Mouse (Mus musculus) adrenal gland, postnatal 36 days (tissue): ENCODE data around the gene Zfp791. TPM values are rescaled to one million over a fixed set of nuclear protein-coding genes. Genes with fewer than 3 reads are reported as not detected.
"Not testable (repeated sequence)": the region's sequence is repeated elsewhere in the genome, so short reads cannot be mapped to it uniquely, and the experiment has no call there.

Source experiments
- DNase-seq, 2 experiments: peaks; one replicate each; pipeline ENCODE4 v3.0.0; 2021; ENCODE audit warnings: mixed read lengths in 1 of 2
- long read RNA-seq, 2 experiments: library from polyadenylated mRNA; stranded (forward); transcript quantifications; one replicate each; pipeline ENCODE4 v2.0.0; 2021; ENCODE audit warnings: borderline sequencing depth in 2 of 2
- total RNA-seq, 2 experiments: library from RNA; stranded (reverse); gene quantifications; 2 replicates each; pipeline ENCODE4 v1.2.3; 2021

Gene Zfp791
- total RNA-seq, result 1 to 10 TPM; 1.3 to 1.4 TPM
- long read RNA-seq, experiment 1, partial matches to known transcripts, result 0 of 1 reads
- long read RNA-seq, experiment 1, other reads (novel, unspliced or antisense), result 0 of 1 reads
- long read RNA-seq, experiment 2, partial matches to known transcripts, result 0 of 2 reads
- long read RNA-seq, experiment 2, other reads (novel, unspliced or antisense), result 2 of 2 reads

DNA sequence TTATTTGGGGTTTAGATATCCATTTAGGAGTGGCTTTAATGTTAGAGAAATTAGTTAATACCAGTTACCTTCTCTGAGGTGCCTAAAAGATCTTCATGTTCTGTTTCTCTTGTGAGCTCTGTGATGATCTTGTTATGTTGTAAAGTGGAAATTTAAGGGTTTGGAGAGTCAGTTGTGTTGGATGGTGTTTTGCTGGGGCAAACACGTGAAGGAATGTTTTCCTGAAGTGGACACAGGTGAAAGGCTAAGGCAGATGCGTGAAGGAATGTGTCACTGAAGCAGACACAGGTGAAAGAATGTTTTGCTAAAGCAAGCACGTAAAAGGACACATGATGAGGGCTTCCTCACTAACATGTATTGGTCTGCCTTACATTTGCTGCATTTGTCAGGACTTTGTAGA, at the start of gene Zfp791:
Gene Zfp791, minus strand, starts transcription at position 101 of the 400 bp plus-strand sequence.
- DNase-seq, result no peak

DNA sequence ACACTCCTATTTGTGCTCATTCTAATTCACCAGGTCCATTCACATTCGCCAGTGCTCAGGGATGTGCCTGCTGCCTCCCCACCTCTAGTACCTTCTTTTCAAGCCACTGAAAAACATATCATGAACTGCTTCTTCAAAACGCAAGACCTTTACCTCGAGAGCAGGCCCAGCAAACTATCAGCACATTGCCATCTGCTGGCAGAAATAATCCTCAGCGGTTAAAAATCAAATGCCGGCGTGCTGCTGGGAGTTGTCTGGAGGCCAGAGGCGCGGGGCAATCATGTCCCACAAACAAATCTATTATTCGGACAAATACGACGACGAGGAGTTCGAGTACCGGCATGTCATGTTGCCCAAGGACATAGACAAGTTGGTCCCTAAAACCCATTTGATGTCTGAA, 48.4 kb upstream of the Zfp791 start:
- peak; percentile 48 to 57 for DNase-seq

DNA sequence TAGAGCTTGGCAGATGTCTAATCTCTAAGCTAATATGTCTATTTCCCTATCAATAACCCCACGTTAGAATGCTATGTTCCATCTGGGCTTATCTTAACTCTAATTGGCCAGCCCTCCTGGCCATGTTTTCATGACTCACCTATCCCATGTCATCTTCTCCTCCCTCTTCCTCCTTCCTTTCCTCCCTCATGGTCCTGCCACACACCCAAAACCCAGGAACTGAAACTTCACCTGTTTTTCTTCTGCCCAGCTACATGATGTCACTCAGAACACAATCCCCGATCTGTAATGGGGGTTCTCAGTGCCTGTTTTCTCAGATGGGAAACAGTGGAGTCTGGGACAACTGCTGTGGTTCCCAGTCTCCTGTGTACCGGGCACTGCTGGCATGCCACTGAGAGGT, 28.7 kb upstream of the Zfp791 start, which contains the start of gene Cks1brt:
Gene Cks1brt, plus strand, starts transcription at position 301 of the 400 bp plus-strand sequence.
- no peak for DNase-seq

DNA sequence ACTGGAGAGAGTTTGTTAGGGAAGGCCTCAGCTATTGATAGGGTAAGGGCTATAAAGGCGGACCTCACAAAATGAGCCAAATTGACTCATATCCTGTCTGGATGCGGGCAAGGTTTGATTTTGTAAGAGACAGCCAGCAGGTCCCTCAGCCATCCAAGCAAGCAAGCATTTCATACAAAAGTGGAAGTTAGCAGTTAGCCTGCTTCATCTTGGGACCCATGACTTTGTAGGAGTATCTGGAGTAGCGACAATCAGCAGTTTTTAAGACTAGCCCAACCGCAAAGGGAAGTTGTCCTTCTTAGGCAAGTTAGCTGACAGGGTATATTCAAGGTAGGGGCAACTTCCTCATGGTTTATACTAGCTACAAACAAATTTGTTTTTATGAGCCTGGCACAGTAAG, 19.6 kb upstream of the Zfp791 start:
- no peak for DNase-seq

DNA sequence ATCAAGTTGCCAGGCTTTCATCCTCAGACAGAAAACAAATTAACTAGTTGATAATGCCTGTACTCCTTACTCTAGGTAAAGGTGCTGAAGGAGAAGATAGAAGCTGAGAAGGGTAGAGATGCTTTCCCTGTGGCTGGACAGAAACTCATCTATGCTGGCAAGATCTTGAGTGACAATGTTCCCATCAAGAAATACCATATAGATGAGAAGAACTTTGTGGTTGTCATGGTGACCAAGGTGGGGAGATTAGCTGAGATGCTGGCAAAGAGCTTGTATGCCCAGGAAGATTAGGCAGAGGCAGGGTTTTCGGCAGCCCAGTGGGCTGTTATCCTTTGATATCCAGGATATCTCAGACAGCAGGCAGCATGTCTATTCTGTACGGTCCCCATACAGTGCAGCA, 12.8 kb upstream of the Zfp791 start:
- DNase-seq, result not testable (repeated sequence)

DNA sequence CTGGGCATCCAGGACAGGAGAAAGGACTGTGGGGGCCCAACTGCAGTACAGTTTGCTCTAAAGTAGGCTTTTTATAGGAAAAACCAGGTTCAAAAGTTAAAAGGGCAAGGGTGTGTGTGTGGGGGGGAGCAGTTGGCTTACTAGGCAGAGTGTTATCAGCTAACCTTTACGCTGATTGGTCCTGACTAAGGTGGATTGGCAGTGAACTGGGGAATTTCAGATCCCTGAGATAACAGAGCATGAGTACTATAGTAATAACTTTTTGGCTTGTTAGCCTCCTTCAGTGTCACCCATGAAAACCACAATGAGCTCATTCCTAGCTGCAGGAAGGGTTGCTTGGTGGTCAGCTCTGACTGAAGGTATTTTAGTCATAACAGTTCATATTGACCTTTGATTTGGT, 9.4 kb upstream of the Zfp791 start:
- DNase-seq, result peak; percentile 6 to 26

DNA sequence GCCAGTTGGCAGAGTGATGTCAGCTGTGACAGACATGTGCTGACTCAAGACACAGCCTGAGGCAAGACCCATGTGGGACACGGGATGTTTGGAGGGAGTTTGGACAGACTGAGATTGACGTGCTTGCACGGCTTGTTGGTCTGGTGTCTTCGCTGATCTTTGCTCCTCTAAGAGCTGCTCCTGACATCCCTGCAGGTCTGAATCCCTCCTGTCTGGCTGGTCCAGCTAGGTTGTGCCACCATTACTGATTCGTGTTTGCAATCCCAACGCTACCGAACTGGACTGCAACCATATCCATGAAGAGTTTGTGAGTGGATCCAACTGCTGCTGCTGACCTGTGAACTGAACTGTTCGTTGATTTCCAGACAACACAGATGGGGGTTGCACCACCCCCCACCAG, 796 bp upstream of the Zfp791 start:
- no peak for DNase-seq

DNA sequence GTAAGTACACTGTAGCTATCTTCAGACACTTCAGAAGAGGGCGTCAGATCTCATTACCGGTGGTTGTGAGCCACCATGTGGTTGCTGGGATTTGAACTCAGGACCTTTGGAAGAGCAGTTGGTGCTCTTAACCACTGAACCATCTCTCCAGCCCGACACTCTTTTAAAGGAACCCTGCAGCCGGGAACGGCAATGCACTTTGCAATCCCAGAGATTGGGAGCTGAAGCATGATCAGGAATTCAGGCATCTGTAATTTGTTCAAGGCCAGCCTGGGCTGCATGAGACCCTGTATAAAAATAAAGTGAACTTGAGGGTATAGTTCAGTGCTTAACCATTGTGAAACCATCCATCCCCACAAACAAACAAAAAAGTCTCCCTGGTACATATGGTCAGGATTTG, 2.6 kb downstream of the Zfp791 start:
- DNase-seq, result not testable (repeated sequence)

DNA sequence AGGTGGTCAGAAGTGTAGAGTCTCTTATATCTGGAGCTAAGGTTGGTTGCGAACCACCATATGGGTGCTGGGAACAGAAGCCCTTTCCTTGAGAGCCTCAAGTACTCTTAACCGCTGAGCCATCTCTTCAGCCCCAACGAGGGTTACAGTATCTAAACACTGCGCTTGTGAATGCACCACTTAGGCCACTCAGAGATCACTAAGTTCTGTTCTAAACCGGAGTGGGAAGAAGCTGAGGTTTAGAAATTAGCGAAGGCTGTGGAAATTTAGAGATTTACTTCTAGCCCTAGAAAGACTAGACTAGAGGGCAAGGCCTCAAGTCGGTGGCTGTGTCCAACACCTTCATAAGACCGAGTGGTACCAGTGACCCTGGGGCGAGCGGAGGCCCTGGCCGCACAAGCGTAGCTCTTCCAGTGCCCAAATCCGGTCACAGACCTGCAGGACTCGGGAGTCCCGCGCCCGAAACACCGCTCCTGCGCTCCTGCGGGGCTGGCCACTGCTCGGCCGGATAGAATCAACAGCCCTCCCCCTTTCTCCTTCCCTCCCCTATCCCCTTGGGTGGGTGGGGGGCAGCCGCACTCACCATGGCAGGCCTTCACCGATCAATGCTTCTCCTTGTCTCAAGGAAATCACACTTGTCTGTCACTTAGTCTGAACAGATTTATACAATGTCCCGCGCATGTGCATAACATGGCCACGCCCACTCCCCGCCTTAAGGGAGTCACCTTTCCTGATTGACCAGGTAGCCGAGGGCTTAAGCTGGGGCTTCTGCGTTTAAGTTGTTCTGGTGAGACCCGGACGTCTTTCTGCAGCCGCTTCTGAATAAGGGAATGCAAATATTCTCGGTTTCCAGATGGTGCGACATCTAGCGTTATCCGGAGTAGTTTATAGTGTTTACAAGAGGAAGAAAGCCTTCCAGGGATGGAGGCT, 3.6 kb downstream of the Zfp791 start:
- peak; percentile 86 to 88 for DNase-seq

DNA sequence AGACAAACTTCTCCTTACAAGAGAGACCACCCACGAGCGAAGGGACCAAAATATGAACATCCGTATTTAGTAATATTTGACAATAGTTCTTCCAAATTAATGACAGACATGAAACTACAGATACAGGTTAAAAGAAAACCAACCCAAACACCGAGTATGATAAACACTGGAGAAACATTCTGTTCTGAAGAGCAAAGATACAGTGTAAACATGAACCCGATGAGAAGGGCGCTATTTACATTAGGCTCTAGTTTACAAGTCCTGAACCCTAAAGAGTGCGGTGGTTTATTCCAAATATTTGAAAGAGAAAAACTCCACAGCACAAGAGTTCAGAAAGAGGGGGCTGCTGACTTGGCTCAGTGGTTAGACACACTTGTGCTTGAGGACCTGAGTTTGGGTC, 5.9 kb downstream of the Zfp791 start:
- DNase-seq, result no peak

DNA sequence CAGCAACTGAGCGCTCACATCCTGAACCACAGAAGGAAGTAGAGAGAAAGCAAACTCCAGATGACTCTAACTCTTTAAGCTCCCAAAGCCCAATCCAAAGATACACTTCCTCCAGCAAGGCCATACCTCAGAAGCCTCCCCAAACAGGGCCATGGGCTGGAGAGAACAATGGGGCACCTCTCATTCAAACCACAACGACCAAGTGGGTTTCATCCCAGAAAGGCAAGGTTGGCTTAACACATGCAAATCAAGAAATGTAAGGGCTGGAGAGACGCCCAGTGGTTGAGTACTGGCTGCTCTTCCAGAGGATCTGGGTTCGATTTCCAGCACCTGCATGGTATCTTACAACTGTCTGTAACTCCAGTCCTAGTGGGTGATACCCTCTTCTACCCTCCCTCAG, 7.4 kb downstream of the Zfp791 start:
- DNase-seq, result no peak

DNA sequence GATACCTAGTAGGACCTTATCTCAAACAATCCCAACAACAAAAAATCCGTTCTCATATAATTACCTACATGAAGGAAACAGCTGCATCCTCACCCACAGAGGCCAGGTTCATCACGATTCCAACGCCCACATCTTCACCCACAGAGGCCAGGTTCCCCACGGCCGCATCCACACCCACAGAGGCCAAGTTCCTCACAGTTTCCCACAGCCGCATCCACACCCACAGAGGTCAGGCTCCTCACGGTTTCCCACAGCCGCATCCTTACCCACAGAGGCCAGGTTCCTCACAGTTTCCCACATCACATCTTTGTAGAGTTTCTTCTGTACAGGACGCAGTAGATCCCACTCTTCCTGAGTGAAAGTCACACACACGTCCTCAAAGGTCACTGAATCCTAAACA, 9.7 kb downstream of the Zfp791 start:
- DNase-seq, result no peak

DNA sequence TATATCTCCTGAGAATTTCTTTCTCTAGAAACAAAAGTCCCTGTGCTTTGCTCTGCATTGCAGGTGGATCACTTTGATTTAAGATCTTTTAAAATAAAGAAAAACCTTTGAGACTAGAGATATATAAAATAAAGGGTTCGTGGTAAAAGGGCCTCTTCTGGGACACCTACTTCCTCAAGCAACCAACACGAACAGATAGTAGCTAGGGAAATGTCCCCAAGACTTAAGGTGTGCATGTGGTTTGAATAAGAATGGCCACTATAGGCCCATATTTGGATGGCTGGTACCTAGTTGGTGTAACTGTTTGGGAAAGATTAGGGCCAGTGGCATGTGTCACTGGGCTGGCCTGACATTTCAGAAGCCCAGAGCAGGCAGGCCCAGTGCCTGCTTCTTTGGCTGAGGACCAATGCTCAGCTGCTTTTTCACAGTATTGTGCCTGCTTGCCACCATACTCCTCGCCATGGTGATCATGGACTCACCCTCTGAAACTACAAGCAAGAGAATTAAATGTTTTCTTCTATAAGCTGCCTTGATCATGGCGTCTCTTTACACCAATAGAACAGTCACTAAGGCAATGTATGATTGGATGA, 22.7 kb downstream of the Zfp791 start:
- DNase-seq, result no peak

DNA sequence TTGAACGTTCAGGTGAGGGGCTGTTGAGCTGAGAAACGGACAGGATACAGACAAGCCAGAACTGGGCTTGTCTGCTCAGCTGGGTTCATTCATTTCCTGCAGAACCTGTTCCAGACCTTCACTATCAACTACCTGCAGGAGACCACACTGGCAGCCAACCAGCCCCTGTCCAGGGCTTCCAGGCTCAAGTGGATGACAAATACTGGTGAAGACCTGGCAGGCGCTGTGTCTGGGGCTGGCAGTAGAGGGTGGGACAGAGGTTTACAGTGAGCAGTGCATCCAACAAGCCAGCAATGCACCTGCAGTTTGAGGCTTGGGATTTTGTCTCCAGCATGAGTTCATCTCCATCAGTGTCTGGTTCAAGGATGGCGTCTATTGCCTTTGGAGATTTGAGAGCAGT, 26.0 kb downstream of the Zfp791 start:
- no peak for DNase-seq

DNA sequence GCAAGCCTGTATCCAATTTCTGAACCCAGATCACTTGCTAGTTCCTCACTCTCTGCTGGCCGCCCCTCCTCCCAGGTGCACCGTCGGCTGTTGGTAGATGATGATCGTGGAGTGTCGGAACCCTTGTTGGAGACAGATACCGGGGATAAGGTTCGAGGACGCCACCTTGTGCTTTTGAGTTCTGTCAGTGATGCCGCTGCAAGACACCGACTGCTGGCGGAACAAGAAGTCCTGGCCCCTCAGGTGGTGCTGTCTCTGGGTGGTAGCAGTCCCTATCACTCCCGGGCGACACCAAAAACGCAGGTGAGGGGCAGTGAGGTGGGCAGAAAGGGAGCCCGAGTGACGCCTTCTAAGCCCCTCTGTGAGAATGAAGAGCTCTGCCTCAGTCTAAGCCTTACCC, 26.7 kb downstream of the Zfp791 start:
- DNase-seq, result no peak

DNA sequence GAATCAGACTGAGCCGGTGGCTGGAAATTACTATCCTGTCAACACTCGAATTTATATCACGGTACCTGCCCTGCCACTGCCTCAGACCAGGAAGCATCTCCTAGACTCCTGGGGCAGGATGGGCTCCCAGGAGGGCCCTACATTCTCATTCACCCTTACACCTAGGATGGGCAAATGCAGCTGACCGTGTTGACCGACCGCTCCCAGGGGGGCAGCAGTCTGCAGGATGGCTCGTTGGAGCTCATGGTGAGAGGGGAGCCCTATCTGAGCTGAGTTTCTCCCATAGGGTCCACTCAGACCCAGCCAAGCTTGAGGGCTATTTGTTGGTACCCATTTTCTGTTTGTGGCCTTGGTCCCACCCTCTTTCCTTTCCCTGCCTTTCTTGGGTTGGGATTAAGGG, 27.3 kb downstream of the Zfp791 start:
- DNase-seq, result no peak

DNA sequence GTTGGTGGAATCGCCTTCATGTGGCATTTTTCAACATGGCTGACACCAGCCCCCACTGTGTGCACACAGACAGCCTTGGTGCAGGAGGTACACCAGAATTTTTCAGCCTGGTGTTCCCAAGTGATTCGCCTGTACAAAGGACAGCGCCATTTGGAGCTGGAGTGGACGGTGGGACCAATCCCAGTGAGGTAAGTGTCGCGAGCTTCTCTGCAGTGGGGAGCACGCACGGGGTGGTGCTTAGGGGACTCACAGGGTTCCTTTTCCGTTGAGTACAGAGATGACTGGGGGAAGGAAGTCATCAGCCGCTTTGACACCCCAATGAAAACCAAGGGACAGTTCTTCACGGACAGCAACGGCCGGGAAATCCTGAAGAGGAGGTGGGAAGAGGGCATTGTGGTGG, 27.8 kb downstream of the Zfp791 start:
- no peak for DNase-seq

DNA sequence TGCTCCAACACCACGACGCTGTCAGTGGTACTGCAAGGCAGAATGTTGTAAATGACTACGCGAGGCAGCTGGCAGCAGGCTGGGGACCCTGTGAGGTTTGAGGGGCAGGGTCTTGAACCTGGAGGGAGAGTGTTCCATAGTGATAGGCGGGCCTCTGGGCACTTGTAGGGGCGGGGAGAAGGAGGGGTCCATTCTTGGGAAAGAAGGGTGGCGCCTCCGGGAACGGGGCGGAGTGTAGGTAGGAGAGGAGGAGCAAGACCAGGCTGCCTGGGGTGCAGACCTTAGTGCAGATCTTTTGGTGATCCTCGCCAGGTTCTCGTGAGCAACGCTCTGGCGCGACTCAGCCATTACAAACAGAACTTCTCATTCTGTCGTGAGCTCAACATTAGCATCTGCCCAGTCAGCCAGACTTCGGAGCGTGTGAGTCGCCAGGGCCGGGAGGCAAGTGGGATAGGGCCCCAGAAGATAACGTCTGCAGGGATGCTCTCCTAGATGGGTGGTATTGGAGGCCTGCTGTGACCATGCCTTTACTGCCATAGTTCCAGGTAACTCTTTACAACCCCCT, 31.3 kb downstream of the Zfp791 start:
- no peak for DNase-seq

DNA sequence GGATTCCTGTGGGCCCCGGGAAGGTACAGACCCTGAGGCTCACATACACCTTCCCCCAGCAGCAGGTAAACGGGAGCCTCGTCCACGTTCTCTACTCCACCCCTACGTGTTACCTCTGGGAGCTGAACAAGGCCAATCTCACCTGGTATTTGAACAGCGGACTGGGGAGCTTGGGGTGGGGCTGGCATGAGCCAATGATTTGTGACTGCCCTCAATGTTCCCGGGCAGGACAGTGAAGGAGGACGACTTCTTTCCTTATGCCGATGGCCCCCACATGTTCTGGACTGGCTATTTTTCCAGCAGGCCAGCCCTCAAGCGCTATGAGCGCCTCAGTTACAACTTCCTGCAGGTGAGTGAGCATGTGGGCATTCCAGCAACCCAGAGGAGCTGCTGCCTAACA, 32.0 kb downstream of the Zfp791 start:
- DNase-seq, result no peak

DNA sequence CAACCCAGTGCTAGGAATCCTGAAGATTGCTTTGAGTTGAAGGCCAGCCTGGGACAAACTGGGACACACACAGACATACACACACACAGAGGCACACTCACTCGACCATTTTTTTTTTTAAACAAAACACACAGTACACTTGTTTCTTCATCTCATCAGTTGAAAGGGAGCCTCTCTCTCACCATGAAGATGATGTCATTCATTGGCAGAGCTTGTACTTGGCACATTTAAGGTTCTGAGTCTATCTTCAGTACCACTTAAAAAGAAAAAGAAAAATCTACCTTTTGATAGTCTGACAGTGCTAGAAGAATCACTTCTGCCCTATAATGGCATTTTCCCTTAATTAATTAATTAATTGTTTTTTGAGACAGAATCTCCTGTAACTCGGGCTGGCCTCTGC, 34.1 kb downstream of the Zfp791 start:
- no peak for DNase-seq

DNA sequence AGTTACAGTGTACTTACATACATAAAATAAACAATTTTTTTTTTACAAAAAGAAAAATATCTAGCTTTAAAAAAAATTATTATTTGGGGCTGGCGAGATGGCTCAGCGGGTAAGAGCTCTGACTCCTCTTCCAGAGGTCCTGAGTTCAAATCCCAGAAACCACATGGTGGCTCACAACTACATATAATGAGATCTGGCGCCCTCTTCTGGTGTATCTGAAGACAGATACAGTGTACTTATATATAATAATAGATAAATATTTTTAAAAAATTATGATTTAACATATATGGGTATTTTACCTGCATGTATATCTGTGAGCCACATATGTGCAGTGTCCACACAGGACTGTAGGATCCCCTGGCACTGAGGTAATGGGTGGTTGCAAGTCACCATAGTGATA, 36.7 kb downstream of the Zfp791 start:
- no peak for DNase-seq

DNA sequence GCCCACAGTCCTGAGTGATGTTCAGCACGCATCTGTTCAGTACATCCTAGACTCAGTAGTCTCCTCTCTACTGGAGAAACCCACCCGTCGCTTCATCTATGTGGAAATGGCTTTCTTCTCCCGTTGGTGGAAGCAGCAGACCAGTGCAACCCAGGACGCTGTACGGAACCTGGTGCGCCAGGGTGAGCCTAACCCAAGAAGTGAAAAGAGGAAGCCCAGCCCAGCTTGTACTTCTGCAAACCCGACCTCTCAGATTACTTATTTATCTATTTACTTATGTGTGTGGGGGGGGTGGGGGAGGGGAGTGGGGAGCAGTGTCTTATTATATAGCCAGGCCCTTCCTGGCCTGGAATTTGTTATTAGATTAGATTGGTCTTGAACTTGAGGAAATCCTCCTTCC, 38.3 kb downstream of the Zfp791 start:
- DNase-seq, result no peak
